Mouse (Mus musculus) stomach, postnatal 0 days (tissue): Measurements from ENCODE around the gene Ly9. TPM values are rescaled to one million over a fixed set of nuclear protein-coding genes. Genes with fewer than 3 reads are reported as not detected.

Experiments
- ATAC-seq: fragments of 200-750 bp; cut with Nextera tagmentation; 2 replicates; pipeline ENCODE4 v1.8.0; 2017; ENCODE audit not compliant: low FRiP score, low TSS enrichment
- DNase-seq: peaks from one replicate; pipeline ENCODE4 v3.0.0-alpha.2; 2016; ENCODE audit warnings: low spot score
- H3K27ac ChIP-seq: fragments of 300-500 bp; sonication (generic); replicated peaks from 2 replicates; pipeline ENCODE4 v1.5.1; 2014; ENCODE audit warnings: mild to moderate bottlenecking, control low read depth
- H3K27me3 ChIP-seq: fragments of 300-500 bp; sonication (generic); 2 replicates; pipeline ENCODE4 v1.6.1; 2014; ENCODE audit warnings: low read length; ENCODE audit not compliant: control insufficient read depth, insufficient read depth
- H3K36me3 ChIP-seq: fragments of 300-500 bp; sonication (generic); 2 replicates; pipeline ENCODE4 v1.6.1; 2014; ENCODE audit warnings: low read length, mixed read lengths; ENCODE audit not compliant: control insufficient read depth, insufficient read depth
- H3K4me1 ChIP-seq: fragments of 300-500 bp; sonication (generic); replicated peaks from 2 replicates; pipeline ENCODE4 v1.6.1; 2014; ENCODE audit warnings: antibody characterized with exemption; ENCODE audit not compliant: control insufficient read depth, insufficient read depth
- H3K4me2 ChIP-seq: fragments of 300-500 bp; sonication (generic); replicated peaks from 2 replicates; pipeline ENCODE4 v1.6.1; 2014; ENCODE audit warnings: low read depth, mild to moderate bottlenecking, control low read depth, moderate library complexity
- H3K4me3 ChIP-seq: fragments of 300-500 bp; sonication (generic); 2 replicates; pipeline ENCODE4 v1.5.1; 2014; ENCODE audit warnings: low read depth, low read length, control low read depth
- H3K9ac ChIP-seq: fragments of 300-500 bp; sonication (generic); 2 replicates; pipeline ENCODE4 v1.6.1; 2014; ENCODE audit warnings: mild to moderate bottlenecking, low read length, control low read depth, mixed read lengths
- H3K9me3 ChIP-seq: fragments of 300-500 bp; sonication (generic); 2 replicates; pipeline ENCODE4 v1.6.1; 2016; ENCODE audit warnings: low read length; ENCODE audit not compliant: control insufficient read depth
- CTCF ChIP-seq: IDR thresholded peaks from 2 replicates; pipeline ENCODE4 v1.5.1; 2016; ENCODE audit warnings: antibody characterized with exemption, low read depth, mild to moderate bottlenecking, moderate library complexity
- EP300 ChIP-seq: optimal IDR thresholded peaks from 2 replicates; pipeline ENCODE3; 2016; ENCODE audit warnings: antibody characterized with exemption
- WGBS: fragments of 180-500 bp; shearing (Covaris S2); extraction: QIAGEN DNeasy Blood & Tissue Kit; methylation state at CpG from one replicate; pipeline ENCODE4 v1.1.7; 2014; 5-methylcytosine and 5-hydroxymethylcytosine counted together
- polyA plus RNA-seq: library from polyadenylated mRNA; unstranded; fragments of >200 nt; fragmentation: Nextera tagmentation; extraction: Ambion mirVana; gene quantifications from 2 replicates; pipeline ENCODE4 v1.2.1, GENCODE M21; 2015

The Ly9 gene
- polyA plus RNA-seq, 1 experiment from 2014 or later, result 0.13 TPM

DNA sequence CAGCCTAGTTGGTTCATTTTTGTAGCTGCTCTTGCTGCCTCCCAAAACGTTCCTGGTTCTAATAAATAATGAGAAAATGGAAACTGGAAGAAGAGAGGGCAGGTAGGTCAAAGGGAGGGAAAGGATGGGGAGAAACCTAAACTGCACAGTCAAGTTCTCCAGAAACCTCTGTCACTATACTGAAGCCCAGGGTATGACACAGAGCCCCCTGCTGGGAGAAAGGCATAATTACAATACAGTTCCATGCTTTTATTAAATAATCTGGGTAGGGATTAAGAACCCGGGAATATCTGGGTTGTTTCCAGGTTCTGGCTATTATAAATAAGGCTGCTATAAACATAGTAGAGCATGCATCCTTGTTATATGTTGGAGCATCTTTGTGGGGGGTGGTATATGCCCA lies 6.8 kb upstream of the Ly9 start:
- Histone ChIP-seq H3K9ac (no peak overlapping the region), H3K36me3 (no peaks in the 10 kb centered on the region), H3K27me3 (no peaks in the 10 kb centered on the region), H3K9me3 (no peaks in the 10 kb centered on the region), H3K4me3 (no peak overlapping the region), H3K4me1 (no peaks in the 10 kb centered on the region), H3K4me2 (no peak overlapping the region), H3K27ac (no peak overlapping the region)
- DNase-seq (no peak), ATAC-seq (no peak)
- 18% methylated on average over 2 of the region's 2 CpGs for WGBS
- no peak for TF ChIP-seq EP300
- peak; percentile 63 for TF ChIP-seq CTCF

DNA sequence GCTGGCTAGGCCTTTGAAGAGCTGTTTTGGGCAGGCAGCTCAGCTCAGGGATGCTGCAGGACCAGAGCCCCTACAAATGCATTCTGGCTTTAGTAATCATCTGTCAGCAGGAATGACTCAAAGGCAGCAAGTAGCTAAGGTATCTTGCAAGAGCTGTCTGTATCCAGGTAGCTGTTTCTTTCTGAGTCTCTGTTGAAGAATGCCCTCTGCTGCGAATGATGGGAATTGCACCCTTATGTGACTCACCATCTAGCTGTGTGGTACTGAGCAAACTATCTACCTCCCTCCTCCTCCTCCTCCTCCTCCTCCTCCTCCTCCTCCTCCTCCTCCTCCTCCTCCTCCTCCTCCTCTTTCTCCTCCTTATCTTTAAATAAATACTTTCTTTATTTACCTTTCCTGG lies 3.6 kb upstream of the Ly9 start:
- ATAC-seq (no peak), DNase-seq (no peak)
- Histone ChIP-seq H3K27ac (no peak overlapping the region), H3K9ac (no peak overlapping the region), H3K4me1 (no peaks in the 10 kb centered on the region), H3K27me3 (no peaks in the 10 kb centered on the region), H3K9me3 (no peaks in the 10 kb centered on the region), H3K4me2 (no peak overlapping the region), H3K36me3 (no peaks in the 10 kb centered on the region), H3K4me3 (no peak overlapping the region)
- TF ChIP-seq EP300, result no peak
- TF ChIP-seq CTCF, result peak; percentile 53
- 38% methylated on average over 1 of the region's 1 CpGs for WGBS

DNA sequence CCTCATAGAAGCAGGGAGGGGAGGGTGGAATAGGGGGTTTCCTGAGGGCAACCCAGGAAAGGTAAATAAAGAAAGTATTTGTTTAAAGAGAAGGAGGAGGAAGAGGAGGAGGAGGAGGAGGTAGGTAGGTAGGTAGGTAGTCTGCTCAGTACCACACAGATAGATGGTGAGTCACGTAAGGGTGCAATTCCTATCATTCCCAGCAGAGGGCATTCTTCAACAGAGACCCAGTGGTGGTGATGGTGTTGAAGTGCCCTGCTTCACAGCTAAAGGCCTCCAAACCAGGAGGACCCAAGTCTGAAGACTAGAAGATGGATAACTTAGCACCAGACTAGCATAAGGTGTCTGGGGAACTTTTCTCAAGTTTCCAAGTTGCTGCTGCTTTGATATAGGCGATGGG lies 2.8 kb upstream of the Ly9 start:
- ATAC-seq, result no peak
- Histone ChIP-seq H3K36me3 (no peaks in the 10 kb centered on the region), H3K9ac (no peak overlapping the region), H3K4me1 (no peaks in the 10 kb centered on the region), H3K4me2 (no peak overlapping the region), H3K27ac (no peak overlapping the region), H3K9me3 (no peaks in the 10 kb centered on the region), H3K27me3 (no peaks in the 10 kb centered on the region), H3K4me3 (no peak overlapping the region)
- TF ChIP-seq CTCF (peak; percentile 48), EP300 (no peak)
- 97% methylated on average over 2 of the region's 2 CpGs for WGBS
- no peak for DNase-seq

GRCm38 (mm10) chr1:171606656-171607055 lies 554 bp downstream of the Ly9 start:
- DNase-seq (no peak), ATAC-seq (no peak)
- Histone ChIP-seq H3K4me3 (no peak overlapping the region), H3K27me3 (no peaks in the 10 kb centered on the region), H3K9me3 (no peaks in the 10 kb centered on the region), H3K4me2 (no peak overlapping the region), H3K9ac (no peak overlapping the region), H3K27ac (no peak overlapping the region), H3K4me1 (no peaks in the 10 kb centered on the region), H3K36me3 (no peaks in the 10 kb centered on the region)
- TF ChIP-seq EP300, result no peak
- WGBS, result 65% methylated on average over 3 of the region's 3 CpGs

DNA sequence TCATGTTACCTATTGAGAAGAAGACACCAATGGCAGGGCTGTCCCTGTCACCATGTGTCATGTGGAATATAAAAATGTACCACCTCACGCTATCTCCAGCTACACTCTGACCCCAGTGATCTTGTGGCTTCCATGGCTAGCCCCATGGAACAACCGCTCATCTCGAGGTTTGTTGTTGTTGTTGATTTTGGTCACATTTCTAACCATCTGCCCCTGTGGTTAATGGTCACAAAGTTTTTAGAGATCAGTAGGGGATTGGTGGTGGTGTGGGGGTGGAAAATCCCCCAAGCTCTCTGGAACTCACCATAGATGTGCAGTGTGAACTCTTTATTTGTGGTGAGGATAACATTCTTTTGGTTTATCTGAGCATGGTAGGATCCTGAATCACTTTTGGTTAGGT lies 2.5 kb downstream of the Ly9 start:
- Histone ChIP-seq H3K27me3 (no peaks in the 10 kb centered on the region), H3K36me3 (no peaks in the 10 kb centered on the region), H3K9ac (no peak overlapping the region), H3K9me3 (no peaks in the 10 kb centered on the region), H3K4me2 (no peak overlapping the region), H3K4me1 (no peaks in the 10 kb centered on the region), H3K4me3 (no peak overlapping the region), H3K27ac (no peak overlapping the region)
- no peak for TF ChIP-seq EP300
- TF ChIP-seq CTCF, result no peak
- ATAC-seq, result no peak
- 86% methylated on average over 3 of the region's 3 CpGs for WGBS
- no peak for DNase-seq

DNA sequence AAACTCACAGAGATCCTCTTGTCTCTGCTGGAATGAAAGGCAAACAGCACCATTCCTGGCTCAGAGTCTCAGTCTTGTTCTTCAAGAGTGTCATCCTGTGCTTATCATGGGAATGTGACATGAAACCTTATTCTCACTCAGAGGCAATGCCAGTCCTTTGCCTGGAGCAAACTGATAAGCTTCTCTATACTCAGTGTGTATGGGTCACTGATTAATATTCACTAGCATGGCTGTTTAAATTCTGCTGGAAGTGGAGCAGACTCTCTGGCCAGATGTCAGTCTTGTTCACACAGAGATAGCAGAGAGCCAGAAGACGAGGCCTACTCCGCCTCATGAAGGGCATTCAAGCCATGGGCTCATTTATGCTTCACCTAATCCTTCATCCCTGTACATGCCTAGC lies 22.6 kb downstream of the Ly9 start:
- ATAC-seq (no peak), DNase-seq (no peak)
- Histone ChIP-seq H3K4me1 (no peaks in the 10 kb centered on the region), H3K36me3 (no peaks in the 10 kb centered on the region), H3K9ac (no peak overlapping the region), H3K27ac (no peak overlapping the region), H3K4me2 (no peak overlapping the region), H3K9me3 (no peaks in the 10 kb centered on the region), H3K27me3 (no peaks in the 10 kb centered on the region), H3K4me3 (no peak overlapping the region)
- WGBS, result 81% methylated on average over 2 of the region's 2 CpGs
- TF ChIP-seq EP300 (no peak), CTCF (no peak)

DNA sequence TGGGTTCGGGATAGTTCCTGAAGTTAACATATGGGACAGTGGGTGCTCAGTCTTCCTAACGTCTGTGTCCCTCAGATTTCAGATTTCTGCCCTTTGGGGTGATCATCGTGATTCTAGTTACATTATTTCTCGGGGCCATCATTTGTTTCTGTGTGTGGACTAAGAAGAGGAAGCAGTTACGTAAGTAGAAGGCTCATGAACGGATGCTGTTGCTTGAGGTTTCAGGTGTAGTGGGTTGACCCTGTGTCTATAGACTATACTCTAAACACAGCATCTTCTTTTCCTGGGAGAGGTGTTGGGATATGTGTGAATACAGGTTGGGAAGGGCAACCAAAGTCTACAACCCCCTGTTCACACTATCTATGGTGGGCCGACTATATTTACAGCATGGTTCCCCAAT lies 30.0 kb downstream of the Ly9 start:
- 79% methylated on average over 7 of the region's 7 CpGs for WGBS

More for the DNA sequence above, 30.0 kb downstream of the Ly9 start:
- no peaks in the 10 kb centered on the region for H3K4me1 ChIP-seq
- TF ChIP-seq EP300 (no peak), CTCF (no peak)
- ATAC-seq (no peak), DNase-seq (no peak)
- no peaks in the 10 kb centered on the region for H3K36me3 ChIP-seq
- no peak overlapping the region for H3K27ac ChIP-seq
- no peaks in the 10 kb centered on the region for H3K27me3 ChIP-seq
- no peak overlapping the region for H3K9ac ChIP-seq
- H3K9me3 ChIP-seq, result no peaks in the 10 kb centered on the region
- no peak overlapping the region for H3K4me3 ChIP-seq
- no peak overlapping the region for H3K4me2 ChIP-seq
